Mouse (Mus musculus) limb, embryonic 14.5 days (tissue): ENCODE measurements at regions not wholly inside any gene's neighbourhood (a gene's known extent, or its start where the extent isn't known, plus 50 kb on each side); places are given as distances from the start of the nearest gene placed in this dataset.

Source experiments
- ATAC-seq: fragments of 200-750 bp; cut with Nextera tagmentation; 2 replicates; pipeline ENCODE4 v1.8.0; 2017; ENCODE audit warnings: low read depth, moderate number of reproducible peaks, moderate TSS enrichment; ENCODE audit not compliant: low FRiP score
- DNase-seq: peaks from one replicate; pipeline ENCODE4 v3.0.0-alpha.2; 2015; ENCODE audit warnings: low spot score
- H3K27ac ChIP-seq: fragments of 300-500 bp; sonication (generic); replicated peaks from 2 replicates; pipeline ENCODE4 v1.5.1; 2014; ENCODE audit warnings: low read depth, mild to moderate bottlenecking, low read length, moderate library complexity, mixed read lengths
- H3K27me3 ChIP-seq: fragments of 300-500 bp; sonication (generic); 2 replicates; pipeline ENCODE4 v1.6.1; 2014; ENCODE audit warnings: low read length, mixed read lengths; ENCODE audit not compliant: control insufficient read depth, insufficient read depth
- H3K36me3 ChIP-seq: fragments of 300-500 bp; sonication (generic); 2 replicates; pipeline ENCODE4 v1.6.1; 2014; ENCODE audit warnings: mild to moderate bottlenecking, low read length, moderate library complexity, mixed read lengths; ENCODE audit not compliant: control insufficient read depth, insufficient read depth
- H3K4me1 ChIP-seq: fragments of 300-500 bp; sonication (generic); 2 replicates; pipeline ENCODE4 v1.6.1; 2014; ENCODE audit warnings: antibody characterized with exemption, low read length, mixed read lengths; ENCODE audit not compliant: control insufficient read depth, insufficient read depth
- H3K4me2 ChIP-seq: fragments of 300-500 bp; sonication (generic); replicated peaks from 2 replicates; pipeline ENCODE4 v1.6.1; 2014; ENCODE audit warnings: low read depth, mild to moderate bottlenecking, low read length, moderate library complexity; ENCODE audit not compliant: severe bottlenecking
- H3K4me3 ChIP-seq: fragments of 300-500 bp; sonication (generic); replicated peaks from 2 replicates; pipeline ENCODE4 v1.5.1; 2014; ENCODE audit warnings: low read length
- H3K9ac ChIP-seq: fragments of 300-500 bp; sonication (generic); 2 replicates; pipeline ENCODE4 v1.6.1; 2014; ENCODE audit warnings: mild to moderate bottlenecking, low read depth, low read length, moderate library complexity; ENCODE audit not compliant: severe bottlenecking
- H3K9me3 ChIP-seq: fragments of 300-500 bp; sonication (generic); 2 replicates; pipeline ENCODE4 v1.6.1; 2016; ENCODE audit warnings: low read length; ENCODE audit not compliant: control insufficient read depth
- POLR2A ChIP-seq: fragments of 200-500 bp; IDR thresholded peaks from 2 replicates; pipeline ENCODE4 v1.8.0; 2012; ENCODE audit warnings: inconsistent platforms, mild to moderate bottlenecking, moderate library complexity, borderline replicate concordance; ENCODE audit not compliant: insufficient read depth, insufficient read length; ENCODE audit errors: extremely low read depth
- WGBS: fragments of 180-500 bp; shearing (Covaris S2); extraction: QIAGEN DNeasy Blood & Tissue Kit; methylation state at CpG from one replicate; pipeline ENCODE4 v1.1.7; 2014; 5-methylcytosine and 5-hydroxymethylcytosine counted together

DNA sequence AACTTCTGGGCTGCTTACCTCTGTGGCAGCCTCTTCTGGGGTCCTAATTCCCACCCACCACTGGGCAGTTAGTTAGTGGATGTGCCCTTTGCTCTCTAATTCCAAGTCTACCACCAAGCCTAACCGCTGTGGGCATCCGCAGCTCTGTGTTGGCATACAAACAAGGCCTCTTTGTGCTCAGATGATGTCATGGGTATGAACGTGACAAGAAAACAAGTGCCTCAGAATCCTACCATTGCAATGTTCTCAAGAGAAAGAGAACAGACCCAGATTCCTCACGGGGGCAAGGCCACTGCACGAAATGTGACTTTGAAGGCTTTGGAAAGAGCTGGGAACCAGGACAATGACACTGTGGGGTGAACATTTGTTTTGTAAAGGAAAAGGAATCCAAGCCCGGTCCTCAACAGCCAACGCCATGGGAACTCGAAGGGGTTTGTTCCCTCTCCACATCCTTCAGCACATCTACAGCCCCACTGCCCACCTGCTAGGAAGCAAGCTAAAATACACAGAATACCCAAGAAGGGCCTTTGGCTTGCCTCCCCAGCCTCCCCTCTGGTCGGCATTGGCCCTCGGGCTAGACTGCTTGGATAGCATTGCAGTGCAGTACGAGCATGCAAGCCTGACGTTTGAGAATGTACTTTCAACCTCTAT lies 210.2 kb upstream of the Pabpc6 start:
- Histone ChIP-seq H3K27ac (no peak overlapping the region), H3K4me3 (no peak overlapping the region), H3K4me2 (no peak overlapping the region), H3K4me1 (no peaks in the 10 kb centered on the region), H3K9me3 (no peaks in the 10 kb centered on the region), H3K9ac (no peak overlapping the region), H3K27me3 (no peaks in the 10 kb centered on the region), H3K36me3 (no peaks in the 10 kb centered on the region)
- DNase-seq: no peak
- ATAC-seq: no peak
- TF ChIP-seq POLR2A: no peak
- WGBS: 80% methylated on average over 12 of the region's 12 CpGs

DNA sequence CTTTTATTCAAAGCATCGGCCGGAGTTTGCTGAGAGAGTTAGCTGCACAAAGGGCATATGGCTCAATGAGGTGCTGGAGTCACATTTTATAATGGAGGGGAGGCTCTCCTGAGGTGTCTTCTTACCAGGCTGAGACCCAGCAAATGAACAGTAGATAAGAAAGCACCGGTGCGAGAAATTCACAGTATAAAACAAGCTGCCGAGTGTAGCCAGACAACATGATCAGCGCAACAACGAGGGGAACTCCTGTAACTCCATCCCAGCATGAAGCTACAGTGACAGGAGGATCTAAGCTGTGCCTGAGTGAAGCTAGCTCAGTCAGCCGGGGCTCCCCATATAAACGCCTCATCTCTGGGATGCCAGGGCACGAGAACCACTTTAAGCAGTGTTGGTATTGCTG lies 204.2 kb upstream of the Pabpc6 start:
- Histone ChIP-seq H3K27me3 (no peaks in the 10 kb centered on the region), H3K4me1 (no peaks in the 10 kb centered on the region), H3K9ac (no peak overlapping the region), H3K4me2 (no peak overlapping the region), H3K9me3 (no peaks in the 10 kb centered on the region), H3K27ac (no peak overlapping the region), H3K4me3 (no peak overlapping the region), H3K36me3 (no peaks in the 10 kb centered on the region)
- no peak for ATAC-seq
- 74% methylated on average over 10 of the region's 10 CpGs for WGBS
- no peak for DNase-seq
- TF ChIP-seq POLR2A: no peak

DNA sequence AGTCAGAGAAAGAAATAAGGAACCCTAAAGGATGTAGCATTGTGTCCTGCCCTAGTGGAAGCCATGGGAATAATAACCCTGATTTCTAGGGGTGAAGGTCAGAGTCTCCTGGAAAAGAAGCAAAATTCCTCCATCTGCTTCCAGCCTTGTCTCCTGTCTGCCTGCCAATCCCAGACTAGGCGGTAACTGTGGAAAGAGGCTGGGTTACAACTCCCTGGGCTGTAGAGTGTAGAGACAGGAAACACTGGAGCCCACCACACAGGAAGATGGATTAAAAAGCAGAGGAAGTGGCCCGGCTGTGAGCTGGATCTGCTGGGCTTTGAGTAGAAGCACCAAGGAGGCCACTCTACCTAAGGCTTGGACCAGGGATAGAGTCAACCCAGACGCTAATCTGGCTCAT lies 200.7 kb upstream of the Pabpc6 start:
- no peaks in the 10 kb centered on the region for H3K9me3 ChIP-seq
- ATAC-seq (no peak), DNase-seq (no peak)
- no peak overlapping the region for H3K4me2 ChIP-seq
- WGBS: 68% methylated on average over 3 of the region's 3 CpGs
- H3K36me3 ChIP-seq: no peaks in the 10 kb centered on the region
- H3K4me3 ChIP-seq: no peak overlapping the region
- H3K4me1 ChIP-seq: no peaks in the 10 kb centered on the region
- TF ChIP-seq POLR2A: no peak
- no peak overlapping the region for H3K27ac ChIP-seq
- no peak overlapping the region for H3K9ac ChIP-seq
- no peaks in the 10 kb centered on the region for H3K27me3 ChIP-seq

DNA sequence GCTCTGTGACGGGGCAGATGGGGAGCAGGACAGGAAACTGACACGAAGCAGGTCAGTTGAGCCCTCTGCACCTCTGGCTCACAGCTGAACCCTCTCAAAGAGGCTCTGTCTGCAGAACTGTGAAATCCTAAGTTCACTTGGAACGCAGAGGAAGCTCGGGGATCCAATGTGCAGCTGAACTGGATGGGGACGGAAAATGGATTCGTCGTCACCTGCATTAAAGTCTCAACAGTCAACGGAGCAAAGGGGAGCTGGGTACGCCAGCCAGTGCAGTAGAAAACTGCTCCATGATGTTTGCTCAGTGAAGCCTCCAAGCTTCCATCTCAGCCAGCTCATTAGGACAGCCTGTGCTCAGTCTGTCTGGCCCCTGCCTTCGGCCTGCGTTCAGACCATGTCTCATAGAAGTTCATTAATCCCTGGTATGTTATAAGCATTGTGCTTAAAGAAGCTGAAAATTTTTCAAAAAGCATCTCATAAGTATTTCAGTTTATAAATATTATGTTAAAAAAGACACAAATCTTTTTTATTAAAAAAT lies 199.3 kb upstream of the Pabpc6 start:
- H3K36me3 ChIP-seq: no peaks in the 10 kb centered on the region
- H3K27ac ChIP-seq: no peak overlapping the region
- 73% methylated on average over 11 of the region's 11 CpGs for WGBS
- H3K9me3 ChIP-seq: no peaks in the 10 kb centered on the region
- ATAC-seq: no peak
- no peak overlapping the region for H3K4me3 ChIP-seq
- DNase-seq: no peak
- H3K9ac ChIP-seq: no peak overlapping the region
- no peak for TF ChIP-seq POLR2A
- no peak overlapping the region for H3K4me2 ChIP-seq
- no peaks in the 10 kb centered on the region for H3K4me1 ChIP-seq
- no peaks in the 10 kb centered on the region for H3K27me3 ChIP-seq

DNA sequence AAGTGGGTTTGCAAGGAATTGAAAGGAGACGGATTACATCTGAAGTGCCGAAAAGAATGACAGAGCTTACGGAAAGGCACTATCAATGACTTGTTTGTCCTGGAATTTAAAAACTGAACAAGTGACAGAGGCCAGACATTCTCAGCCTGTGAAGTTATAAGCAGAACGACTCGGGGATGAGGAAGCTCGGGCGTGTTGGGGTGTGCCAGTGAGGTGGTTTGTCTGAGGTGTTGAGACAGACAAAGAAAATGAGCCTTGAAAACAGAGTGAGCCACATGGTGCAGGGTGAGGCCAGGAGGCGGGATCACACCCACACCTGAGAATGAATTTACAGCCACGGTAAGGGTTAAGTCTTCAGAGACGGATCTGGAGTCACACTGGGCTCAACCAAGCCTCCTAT lies 194.7 kb upstream of the Pabpc6 start:
- TF ChIP-seq POLR2A: no peak
- Histone ChIP-seq H3K9ac (no peak overlapping the region), H3K4me2 (no peak overlapping the region), H3K36me3 (no peaks in the 10 kb centered on the region), H3K9me3 (no peaks in the 10 kb centered on the region), H3K27ac (no peak overlapping the region), H3K27me3 (no peaks in the 10 kb centered on the region), H3K4me1 (no peaks in the 10 kb centered on the region), H3K4me3 (no peak overlapping the region)
- 56% methylated on average over 10 of the region's 10 CpGs for WGBS
- DNase-seq (no peak), ATAC-seq (no peak)
